Mouse (Mus musculus) C2C12 (cell line): ENCODE measurements around the gene Sorbs1.

Experiments used
- CEBPB ChIP-seq: IDR thresholded peaks from one replicate; pipeline ENCODE4 v1.6.1; 2011; ENCODE audit warnings: low read depth, mild to moderate bottlenecking, control low read depth, moderate library complexity
- CTCF ChIP-seq: IDR thresholded peaks from one replicate; pipeline ENCODE4 v1.5.1; 2011; ENCODE audit not compliant: control insufficient read depth, insufficient read depth, insufficient read length
- MAX ChIP-seq: IDR thresholded peaks from one replicate; pipeline ENCODE4 v1.6.1; 2011; ENCODE audit warnings: mild to moderate bottlenecking, control low read depth
- MYOD1 ChIP-seq: IDR thresholded peaks from one replicate; pipeline ENCODE4 v1.6.1; 2011; ENCODE audit warnings: low read depth; ENCODE audit not compliant: control insufficient read depth, insufficient read length
- MYOG ChIP-seq: IDR thresholded peaks from one replicate; pipeline ENCODE4 v1.6.1; 2011; ENCODE audit not compliant: control insufficient read depth, insufficient read length; ENCODE audit errors: extremely low read depth
- USF1 ChIP-seq: IDR thresholded peaks from one replicate; pipeline ENCODE4 v1.6.1; 2011; ENCODE audit warnings: low read depth, mild to moderate bottlenecking, control low read depth, moderate library complexity

GRCm38 (mm10) chr19:40469792-40470191, 43.8 kb downstream of the Sorbs1 start:
- TF ChIP-seq CTCF (no peak), MYOD1 (no peak), MAX (no peak), USF1 (no peak), MYOG (no peak), CEBPB (no peak)
